In genomic region chr10:79797326-79797725, GRCm38 (mm10) we compare ENCODE assay signal across 8 mouse cellular contexts. TPM values are rescaled to one million over a fixed set of nuclear protein-coding genes. Genes with fewer than 3 reads are reported as not detected.
A peak's percentile ranks its signal among the peaks of the same experiment; 100 is the strongest.
DNase-seq lines count a peak whose midpoint lies in the region; ATAC-seq and TF ChIP-seq lines count a peak whose summit lies in the region.

No protein-coding gene starts in this region.

- intact Hi-C loops in left cerebral cortex, adult 2 months (cut with DNase I), result no loop called here

- no peak for ATAC-seq in forebrain, embryonic 13.5 days
- no peak for ATAC-seq in midbrain, postnatal 0 days (ENCODE audit: low FRiP score)
- ATAC-seq in granulocyte monocyte progenitor cell, adult 5-6 weeks (replicated peaks; ENCODE audit: poor library complexity, severe bottlenecking), result no peak
- ATAC-seq in frontal cortex, adult (ENCODE audit: low TSS enrichment), result no peak

- H3K27me3 ChIP-seq in forebrain, embryonic 13.5 days, result no peaks in the 10 kb centered on the region
- H3K27me3 ChIP-seq in midbrain, postnatal 0 days (ENCODE audit: insufficient read depth, low read length), result no peaks in the 10 kb centered on the region

- peak overlapping the region; percentile 27; the same call in 1 of the 2 replicates for H3K9ac ChIP-seq in forebrain, embryonic 13.5 days
- peak overlapping the region; percentile 48 for H3K9ac ChIP-seq in midbrain, postnatal 0 days (replicated peaks; ENCODE audit: low read length, poor library complexity, severe bottlenecking)

- no peak for DNase-seq in left cerebral cortex, adult 2 months (ENCODE audit: extremely low spot score in 1 of 2, low spot score in 2 of 2)
- DNase-seq in left cerebral cortex, adult 18-20 months (ENCODE audit: low spot score in 2 of 2), result no peak
- peak; percentile 50 for DNase-seq in heart, postnatal 4 days
- DNase-seq in midbrain, postnatal 0 days (ENCODE audit: low spot score), result no peak
- DNase-seq in ovary, adult 18-20 months (ENCODE audit: low spot score), result no peak

- H3K4me2 ChIP-seq in forebrain, embryonic 13.5 days, result peak overlapping the region; percentile 38
- H3K4me2 ChIP-seq in midbrain, postnatal 0 days (ENCODE audit: low read depth, low read length, poor library complexity, severe bottlenecking), result peak overlapping the region; percentile 23

- peak overlapping the region; percentile 63 for H3K27ac ChIP-seq in left cerebral cortex, adult 2 months
- peak overlapping the region; percentile 52; the same call in 1 of the 2 replicates for H3K27ac ChIP-seq in forebrain, embryonic 13.5 days
- H3K27ac ChIP-seq in midbrain, postnatal 0 days (ENCODE audit: low read depth, low read length), result no peak overlapping the region

- peaks cover 66% of the 10 kb centered on the region for H3K4me1 ChIP-seq in forebrain, embryonic 13.5 days
- H3K4me1 ChIP-seq in midbrain, postnatal 0 days (ENCODE audit: insufficient read depth, low read length), result peaks cover 20% of the 10 kb centered on the region

- TF ChIP-seq CTCF in left cerebral cortex, adult 2 months (IDR thresholded peaks at IDR 0.05), result no peak; the same call in 1 of the 2 replicates
- TF ChIP-seq CTCF in midbrain, postnatal 0 days (IDR thresholded peaks at IDR 0.05), result no peak

- H3K36me3 ChIP-seq in forebrain, embryonic 13.5 days (ENCODE audit: poor library complexity, severe bottlenecking), result peaks cover 21% of the 10 kb centered on the region
- no peaks in the 10 kb centered on the region for H3K36me3 ChIP-seq in midbrain, postnatal 0 days (ENCODE audit: insufficient read depth, low read length)

- WGBS in forebrain, embryonic 13.5 days, result 60% methylated on average over 15 of the region's 15 CpGs
- 48% methylated on average over 15 of the region's 15 CpGs for WGBS in midbrain, postnatal 0 days

- no peaks in the 10 kb centered on the region for H3K9me3 ChIP-seq in forebrain, embryonic 13.5 days (replicated peaks)
- no peaks in the 10 kb centered on the region for H3K9me3 ChIP-seq in midbrain, postnatal 0 days (ENCODE audit: low read length)

- no peak overlapping the region for H3K4me3 ChIP-seq in left cerebral cortex, adult 2 months
- H3K4me3 ChIP-seq in forebrain, embryonic 13.5 days, result no peak overlapping the region
- no peak overlapping the region for H3K4me3 ChIP-seq in midbrain, postnatal 0 days (ENCODE audit: low read depth, low read length)

RNA-seq across cellular contexts. Expression of gene Palm, which starts 4.0 kb away (rescaled TPM):
- 100 to 1,000 TPM; 293 to 312 TPM for total RNA-seq in left cerebral cortex, adult 2 months (2021)
- total RNA-seq in left cerebral cortex, adult 18-20 months (2021), result 100 to 1,000 TPM; 290 to 308 TPM
- polyA plus RNA-seq in forebrain, embryonic 13.5 days (2015; fragmentation: Nextera tagmentation; extraction: Ambion mirVana), result 214 and 234 TPM in 2 replicates
- total RNA-seq in heart, postnatal 4 days (2021), result 10 to 100 TPM; 78.5 to 88.6 TPM
- 161 and 165 TPM in 2 replicates for total RNA-seq in midbrain, postnatal 0 days (2014; rRNA removed)
- 302 and 308 TPM in 2 replicates for polyA plus RNA-seq in midbrain, postnatal 0 days (2015; fragmentation: Nextera tagmentation; extraction: Ambion mirVana)
- 80.1 and 110 TPM in 2 replicates for total RNA-seq in granulocyte monocyte progenitor cell, adult 5-6 weeks (2014; fragmentation: Nextera tagmentation)
- total RNA-seq in granulocyte monocyte progenitor cell, adult 5-6 weeks (2017), result 35.6 and 48.6 TPM in 2 replicates

RNA-seq across cellular contexts. Expression of gene Prss57, which starts 6.6 kb away (rescaled TPM):
- under 1 TPM; 0.58 to 0.75 TPM for total RNA-seq in left cerebral cortex, adult 2 months (2021)
- under 1 TPM; 0.63 to 0.72 TPM for total RNA-seq in left cerebral cortex, adult 18-20 months (2021)
- polyA plus RNA-seq in forebrain, embryonic 13.5 days (2015; fragmentation: Nextera tagmentation; extraction: Ambion mirVana), result 0.09 and 0.13 TPM in 2 replicates
- not detected for total RNA-seq in heart, postnatal 4 days (2021)
- total RNA-seq in midbrain, postnatal 0 days (2014; rRNA removed), result 1.1 TPM in 1 of 2 replicates, not detected in the other
- polyA plus RNA-seq in midbrain, postnatal 0 days (2015; fragmentation: Nextera tagmentation; extraction: Ambion mirVana), result 0.09 and 0.25 TPM in 2 replicates
- 172 and 215 TPM in 2 replicates for total RNA-seq in granulocyte monocyte progenitor cell, adult 5-6 weeks (2014; fragmentation: Nextera tagmentation)
- total RNA-seq in granulocyte monocyte progenitor cell, adult 5-6 weeks (2017), result 77.4 and 86.7 TPM in 2 replicates

RNA-seq across cellular contexts. Expression of gene Fstl3, which starts 20.3 kb away (rescaled TPM):
- 1 to 10 TPM; 2.5 to 2.6 TPM for total RNA-seq in left cerebral cortex, adult 2 months (2021)
- 1 to 10 TPM; 2.7 to 3.2 TPM for total RNA-seq in left cerebral cortex, adult 18-20 months (2021)
- polyA plus RNA-seq in forebrain, embryonic 13.5 days (2015; fragmentation: Nextera tagmentation; extraction: Ambion mirVana), result 0.40 and 0.62 TPM in 2 replicates
- total RNA-seq in heart, postnatal 4 days (2021), result 10 to 100 TPM; 10.3 TPM
- 3.3 and 3.4 TPM in 2 replicates for total RNA-seq in midbrain, postnatal 0 days (2014; rRNA removed)
- 3.0 and 3.9 TPM in 2 replicates for polyA plus RNA-seq in midbrain, postnatal 0 days (2015; fragmentation: Nextera tagmentation; extraction: Ambion mirVana)
- total RNA-seq in granulocyte monocyte progenitor cell, adult 5-6 weeks (2014; fragmentation: Nextera tagmentation), result 4.6 TPM in 1 of 2 replicates, not detected in the other
- 0.62 and 1.4 TPM in 2 replicates for total RNA-seq in granulocyte monocyte progenitor cell, adult 5-6 weeks (2017)

RNA-seq across cellular contexts. Expression of gene Misp, which starts 23.5 kb away (rescaled TPM):
- total RNA-seq in left cerebral cortex, adult 2 months (2021), result under 1 TPM; 0.59 to 0.89 TPM
- under 1 TPM; 0.61 to 0.86 TPM for total RNA-seq in left cerebral cortex, adult 18-20 months (2021)
- polyA plus RNA-seq in forebrain, embryonic 13.5 days (2015; fragmentation: Nextera tagmentation; extraction: Ambion mirVana), result 0.71 and 1.1 TPM in 2 replicates
- under 1 TPM; 0.14 to 0.45 TPM for total RNA-seq in heart, postnatal 4 days (2021)
- total RNA-seq in midbrain, postnatal 0 days (2014; rRNA removed), result 0.24 TPM in 1 of 2 replicates, not detected in the other
- 0.18 and 0.27 TPM in 2 replicates for polyA plus RNA-seq in midbrain, postnatal 0 days (2015; fragmentation: Nextera tagmentation; extraction: Ambion mirVana)
- 0.34 TPM in 1 of 2 replicates, not detected in the other for total RNA-seq in granulocyte monocyte progenitor cell, adult 5-6 weeks (2014; fragmentation: Nextera tagmentation)
- total RNA-seq in granulocyte monocyte progenitor cell, adult 5-6 weeks (2017), result 0.82 TPM in 1 of 2 replicates, not detected in the other

RNA-seq across cellular contexts. Expression of gene Rnf126, which starts 30.6 kb away (rescaled TPM):
- 10 to 100 TPM; 93.3 to 97.5 TPM for total RNA-seq in left cerebral cortex, adult 2 months (2021)
- 10 to 100 TPM; 86.7 to 98.4 TPM for total RNA-seq in left cerebral cortex, adult 18-20 months (2021)
- polyA plus RNA-seq in forebrain, embryonic 13.5 days (2015; fragmentation: Nextera tagmentation; extraction: Ambion mirVana), result 70.9 and 74.8 TPM in 2 replicates
- 10 to 100 TPM; 40.3 to 45.9 TPM for total RNA-seq in heart, postnatal 4 days (2021)
- total RNA-seq in midbrain, postnatal 0 days (2014; rRNA removed), result 79.6 and 107 TPM in 2 replicates
- polyA plus RNA-seq in midbrain, postnatal 0 days (2015; fragmentation: Nextera tagmentation; extraction: Ambion mirVana), result 121 and 134 TPM in 2 replicates
- 32.1 and 64.5 TPM in 2 replicates for total RNA-seq in granulocyte monocyte progenitor cell, adult 5-6 weeks (2014; fragmentation: Nextera tagmentation)
- 17.3 and 28.2 TPM in 2 replicates for total RNA-seq in granulocyte monocyte progenitor cell, adult 5-6 weeks (2017)

Comparison
In these comparisons a context has a peak if more than half of its experiments do, and no peak if none do; other contexts are left out.
1. RNA of gene Prss57, which starts 6.6 kb away (total RNA-seq): 77.4 to 215 TPM in granulocyte monocyte progenitor cell, adult 5-6 weeks; 0.58 to 0.75 TPM in left cerebral cortex, adult 2 months, 0.63 to 0.72 TPM in left cerebral cortex, adult 18-20 months, not detected in heart, postnatal 4 days and 1.1 TPM in midbrain, postnatal 0 days; every median in the first group is over 10 times any median in the second.